Mouse (Mus musculus) urinary bladder, postnatal 10 days (tissue): ENCODE results near the gene Gngt2.

Experiments used
- DNase-seq: peaks from one replicate; pipeline ENCODE4 v3.0.0; 2022; ENCODE audit warnings: low spot score

Gene Gngt2

DNA sequence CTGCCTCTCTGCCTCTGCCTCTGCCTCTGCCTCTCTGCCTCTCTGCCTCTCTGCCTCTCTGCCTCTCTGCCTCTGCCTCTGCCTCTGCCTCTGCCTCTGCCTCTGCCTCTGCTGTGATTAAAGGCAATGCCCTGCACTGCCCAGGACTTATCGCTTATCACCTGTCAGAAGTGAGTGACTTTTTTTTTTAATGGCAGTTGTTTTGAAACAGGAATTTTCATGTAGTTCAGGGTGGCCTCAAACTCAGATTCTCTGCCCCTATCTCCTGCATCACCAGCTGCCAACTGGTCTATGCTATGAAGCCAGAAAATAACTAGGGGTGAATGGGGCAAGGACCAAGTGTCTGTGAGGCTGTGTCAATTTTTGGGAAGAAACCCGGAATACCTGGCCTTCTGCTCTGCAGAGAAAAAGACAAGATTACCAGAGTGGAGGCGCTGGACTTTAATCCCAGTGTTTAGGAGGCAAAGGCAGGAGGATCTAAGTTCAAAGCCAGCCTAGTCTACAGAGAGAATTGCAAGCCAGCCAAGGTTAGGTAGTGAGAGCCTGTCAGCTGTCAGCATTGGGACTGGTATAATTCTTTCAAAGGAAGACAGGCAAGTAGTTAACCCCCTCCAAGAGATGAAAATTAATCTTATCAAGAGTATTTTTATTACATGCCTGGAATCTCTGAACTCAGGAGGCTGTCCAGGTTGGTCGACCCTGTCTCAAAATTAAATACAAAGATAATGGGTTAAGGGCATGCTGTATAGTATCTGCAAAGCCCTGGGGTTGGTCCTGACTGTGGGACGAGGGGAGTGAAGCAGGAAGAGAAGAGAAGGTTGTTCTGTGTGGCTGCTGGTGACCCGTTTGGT, 10.5 kb upstream of the Gngt2 start:
- no peak for DNase-seq

GRCm38 (mm10) chr11:95827168-95827447, 9.9 kb upstream of the Gngt2 start:
- DNase-seq = no peak

DNA sequence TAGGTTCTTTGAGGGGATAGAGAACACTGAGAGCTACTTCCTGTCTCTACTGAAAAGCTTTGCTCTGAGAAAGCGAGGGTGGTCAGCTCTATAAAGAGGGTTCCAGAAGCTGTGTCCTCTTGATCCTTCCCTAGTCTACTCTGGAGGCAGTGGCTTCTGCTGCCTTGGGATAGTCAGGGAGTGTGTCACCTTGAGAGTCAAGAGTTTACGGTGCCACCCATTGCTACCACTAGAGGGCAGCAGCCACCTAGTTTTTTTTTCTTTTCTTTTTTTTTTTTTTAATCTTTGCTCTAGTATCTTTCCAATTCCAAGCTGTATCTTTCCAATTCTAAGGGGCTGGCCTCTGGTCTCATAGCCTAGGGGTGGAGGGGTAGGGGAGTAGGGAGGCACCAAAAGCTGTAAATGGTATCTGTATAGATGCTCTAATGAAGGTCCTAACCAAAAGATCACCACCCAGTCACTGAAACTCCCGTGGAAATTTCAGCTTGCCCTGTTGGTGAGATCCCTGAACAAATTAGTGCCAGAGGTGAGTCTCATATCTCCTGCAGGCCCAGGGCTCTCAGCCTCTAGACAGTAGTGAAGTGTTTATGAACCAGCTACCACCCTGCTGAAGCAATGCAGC, 9.4 kb upstream of the Gngt2 start:
- DNase-seq = no peak

DNA sequence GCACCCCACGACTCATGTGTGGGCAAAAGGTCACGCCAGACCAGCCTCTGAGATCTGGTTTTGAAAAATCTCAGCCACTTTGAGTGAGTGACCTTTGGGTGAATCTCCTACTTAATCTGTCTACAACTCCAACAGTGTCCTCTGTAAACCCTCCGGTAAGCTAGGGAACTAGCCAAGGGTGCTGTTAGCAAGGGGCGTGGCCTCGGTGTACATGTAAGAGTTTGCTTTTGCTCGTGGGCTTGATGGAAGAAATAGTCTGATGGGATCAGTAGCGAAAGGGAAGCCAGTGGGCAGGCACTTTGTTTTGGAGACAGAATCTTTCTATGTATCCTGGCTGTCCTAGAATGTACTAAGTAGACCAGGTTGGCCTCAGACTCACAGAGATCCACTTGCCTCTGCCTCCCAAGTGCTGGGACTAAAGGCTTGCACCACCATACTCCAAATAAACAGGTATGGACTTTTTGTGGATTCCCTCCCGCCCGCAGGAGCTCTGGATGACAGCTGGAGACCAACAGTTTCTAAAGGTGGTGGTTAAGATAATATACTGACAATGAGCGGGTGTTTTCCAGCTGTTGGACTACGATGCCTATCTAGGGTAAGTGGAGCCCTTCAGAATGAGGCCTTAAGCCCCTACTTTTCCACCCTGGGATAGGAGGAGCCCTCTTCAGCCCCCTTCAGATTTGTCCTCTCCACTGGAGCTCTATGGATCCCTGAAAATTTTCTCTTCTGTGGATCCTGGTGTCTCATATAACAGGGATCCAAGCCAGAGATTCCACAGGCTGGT, 8.6 kb upstream of the Gngt2 start:
- no peak for DNase-seq

DNA sequence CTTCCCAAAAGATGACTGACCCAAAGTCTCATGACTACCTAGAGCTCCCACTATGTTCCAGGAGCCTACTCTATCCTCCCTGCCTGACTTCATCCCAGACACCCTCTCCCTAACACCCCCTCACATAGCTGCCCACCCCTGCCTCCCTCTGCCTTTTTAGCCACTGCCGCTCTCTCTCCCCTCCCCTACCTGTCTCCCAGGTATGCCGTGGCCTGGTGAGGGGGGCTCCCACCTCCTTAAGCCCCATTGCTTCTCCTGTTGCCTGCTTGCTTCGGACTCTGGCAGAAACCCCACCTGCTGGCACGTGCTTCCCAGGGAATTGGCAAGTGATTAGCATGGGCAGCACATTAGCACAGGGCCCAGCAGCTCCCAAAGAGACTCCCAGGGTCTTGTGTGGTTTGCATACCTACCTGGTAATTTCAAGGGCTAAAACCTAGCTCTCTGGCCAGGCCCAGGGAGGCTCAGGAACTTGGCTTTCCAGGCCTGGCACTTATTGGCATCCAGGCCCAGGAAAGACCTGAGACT, 7.4 kb upstream of the Gngt2 start:
- no peak for DNase-seq

- DNase-seq = no peak
Observed at GRCm38 (mm10) chr11:95830411-95831275, 6.4 kb upstream of the Gngt2 start.

DNA sequence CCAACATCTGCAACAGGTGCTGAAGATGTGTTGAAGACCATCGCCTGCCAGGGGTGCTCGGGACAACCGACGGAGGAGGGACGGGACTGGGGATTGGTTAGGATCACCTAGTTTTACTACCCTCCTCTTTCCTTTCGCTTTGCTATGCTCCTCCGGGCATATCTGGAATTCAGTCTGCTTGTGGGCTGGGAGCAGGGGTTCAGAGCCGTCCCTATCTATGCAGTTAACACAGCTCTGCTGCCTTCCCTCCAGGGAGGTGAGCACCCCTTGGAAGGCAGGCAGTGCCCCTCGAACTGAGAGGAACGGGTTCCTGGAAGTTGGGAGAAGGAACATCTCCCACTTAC, 5.8 kb upstream of the Gngt2 start:
- no peak for DNase-seq

DNA sequence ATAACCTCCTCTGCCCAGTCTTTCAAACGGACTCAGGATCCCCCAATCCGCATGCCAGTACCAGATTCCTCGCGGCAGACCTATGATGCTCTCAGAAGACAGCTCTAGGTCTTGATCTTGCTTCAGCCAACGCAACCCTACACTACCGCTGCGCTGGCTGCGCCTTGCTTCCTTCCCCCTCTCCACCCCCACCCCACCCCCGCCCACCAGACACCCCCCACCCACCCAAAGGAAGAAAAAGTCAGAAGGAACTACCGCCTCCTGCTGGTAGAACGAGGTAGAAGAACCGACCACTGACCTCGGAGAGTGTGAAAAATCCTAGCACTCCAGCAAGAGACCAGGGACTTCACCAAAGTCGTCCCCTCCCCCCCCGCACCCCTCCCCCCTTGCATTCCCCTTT, 5.4 kb upstream of the Gngt2 start:
- DNase-seq = no peak

DNA sequence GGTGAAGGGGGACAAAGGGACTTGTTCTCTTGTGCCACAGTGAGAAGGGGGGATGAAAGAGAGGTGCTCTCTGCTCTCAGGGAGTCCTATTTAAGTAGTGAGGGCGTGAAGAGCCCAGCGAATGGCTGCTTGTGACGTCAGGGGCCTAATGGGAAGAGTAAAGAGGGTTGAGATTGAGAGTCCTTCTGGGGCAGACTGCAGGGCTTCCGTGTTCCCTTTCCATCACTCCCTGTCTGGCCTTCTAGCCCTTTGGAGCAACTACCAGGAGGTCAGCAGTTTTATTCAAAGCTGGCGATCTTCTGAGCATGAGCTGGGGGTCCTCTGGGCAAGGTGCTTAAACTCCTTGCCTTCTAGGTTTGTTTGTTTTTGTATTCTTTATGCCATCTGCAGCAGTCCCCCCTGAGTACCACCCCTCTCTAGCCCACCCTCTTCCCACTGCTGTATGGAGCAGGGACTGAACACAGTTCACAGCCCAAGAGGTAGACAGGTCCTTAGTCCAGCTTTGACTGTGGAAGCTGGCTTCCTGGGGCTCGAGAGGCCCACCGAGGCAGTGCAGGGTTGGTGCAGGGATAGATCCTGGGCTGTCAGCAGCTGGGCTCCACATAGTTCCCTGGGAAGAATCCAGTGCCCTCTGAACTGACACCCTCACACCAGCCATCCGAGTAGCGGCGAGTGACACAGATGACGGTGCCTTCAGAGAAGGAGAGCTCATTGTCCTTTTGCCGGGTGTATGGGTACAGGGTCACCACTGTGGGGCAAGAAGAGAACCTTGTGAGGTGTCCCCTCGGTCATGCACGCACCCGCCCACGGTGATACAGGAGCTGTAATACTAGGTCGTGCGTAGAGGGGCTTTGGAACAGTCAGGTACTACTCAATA, 4.6 kb upstream of the Gngt2 start:
- no peak for DNase-seq

- DNase-seq = no peak
Observed at GRCm38 (mm10) chr11:95833006-95833570, 3.9 kb upstream of the Gngt2 start.

GRCm38 (mm10) chr11:95833631-95834142, 3.3 kb upstream of the Gngt2 start:
- DNase-seq = no peak

DNA sequence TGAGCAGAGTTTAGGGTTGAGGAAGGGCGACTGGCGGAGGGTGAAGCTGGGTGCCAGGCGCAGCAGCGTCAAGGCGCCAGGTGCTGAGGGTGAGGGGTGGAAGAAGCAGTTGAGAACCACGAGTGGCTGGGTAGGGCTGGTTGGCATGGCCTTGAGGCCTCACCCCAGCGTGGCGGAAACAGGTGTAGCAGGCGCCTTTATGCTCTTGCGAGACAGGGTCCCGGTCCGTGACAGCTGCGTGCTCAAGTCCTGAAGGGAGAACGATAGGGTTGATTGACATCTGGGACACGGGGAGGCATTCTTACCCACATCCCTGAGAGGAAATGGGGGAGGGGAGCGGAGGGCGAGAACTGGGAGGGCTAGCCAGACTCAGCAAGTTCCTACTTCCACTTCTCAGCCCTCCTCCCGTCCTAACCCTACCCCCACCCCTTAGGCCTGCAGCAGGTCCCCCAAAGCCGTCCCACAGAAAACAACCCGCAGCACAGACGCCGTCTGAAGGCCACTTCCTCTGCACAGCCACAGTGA, 2.8 kb upstream of the Gngt2 start:
- DNase-seq = no peak

DNA sequence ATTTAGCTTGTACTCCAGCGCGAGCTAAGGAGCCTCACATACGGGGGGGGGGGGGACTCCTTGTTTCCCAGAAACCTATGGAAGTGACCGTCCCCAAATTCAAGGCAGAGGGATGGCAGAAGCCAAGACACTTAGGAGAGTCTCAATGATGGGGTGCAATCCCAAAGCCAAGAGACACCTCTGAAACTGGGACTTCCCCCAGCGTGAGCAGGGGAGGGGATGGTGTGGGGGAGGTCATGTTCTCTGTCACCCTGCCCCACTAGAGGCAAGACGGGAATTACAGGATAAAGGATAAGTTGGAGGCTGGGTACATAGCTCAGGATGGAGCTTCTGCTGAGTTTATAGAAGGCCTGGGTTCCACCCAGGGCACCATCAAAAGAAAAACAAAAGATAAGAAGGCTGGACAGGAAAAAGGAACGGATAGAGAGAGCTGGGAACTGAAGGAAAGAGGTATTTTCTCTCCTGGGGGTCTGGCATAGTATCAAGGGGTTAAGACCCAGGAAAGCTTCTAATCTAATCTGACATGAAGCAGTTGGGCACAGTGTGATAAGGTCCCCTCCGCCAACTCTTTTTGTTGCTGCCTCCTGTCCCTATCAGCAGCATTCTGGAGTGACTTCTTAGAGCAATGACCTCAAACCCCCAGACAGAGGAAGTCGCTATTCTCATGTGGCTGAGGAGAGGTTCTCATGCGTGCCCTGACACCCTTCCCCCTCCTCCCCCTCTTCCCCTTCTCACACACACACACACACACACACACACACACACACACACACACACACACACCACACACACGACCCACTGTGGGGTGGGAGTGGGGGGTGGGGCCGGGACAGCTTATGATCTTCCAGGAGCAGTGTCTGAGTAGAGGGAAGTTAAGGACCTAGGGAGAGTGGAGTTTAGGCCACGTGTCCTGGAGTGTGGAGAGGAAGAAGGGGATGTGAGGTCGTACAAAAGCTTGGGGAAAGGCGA, 2.0 kb upstream of the Gngt2 start:
- DNase-seq = no peak

- no peak for DNase-seq
Observed at GRCm38 (mm10) chr11:95835832-95836231, 1.2 kb upstream of the Gngt2 start.

- no peak for DNase-seq
Observed at GRCm38 (mm10) chr11:95836433-95836832, 583 bp upstream of the Gngt2 start.

DNA sequence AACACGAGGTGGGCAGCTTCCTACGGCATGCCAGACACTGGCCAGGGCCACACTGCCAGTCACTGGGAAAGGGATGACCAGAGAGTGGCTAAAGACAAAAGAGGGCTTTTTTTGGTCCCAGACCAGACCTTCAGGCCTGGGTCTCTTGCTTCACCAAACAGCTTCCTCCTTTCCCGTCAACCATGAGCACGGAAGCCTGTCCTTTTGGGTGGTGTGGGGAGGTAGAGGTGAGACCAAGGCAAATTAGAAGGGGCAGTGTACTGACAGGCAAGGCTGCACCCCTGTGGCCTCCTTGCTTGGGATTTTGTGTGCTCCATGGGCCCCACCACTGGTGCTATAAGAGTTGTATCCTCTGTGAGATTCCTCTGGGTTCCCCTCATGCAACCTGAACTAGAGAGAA, 1.6 kb downstream of the Gngt2 start:
- DNase-seq = no peak

DNA sequence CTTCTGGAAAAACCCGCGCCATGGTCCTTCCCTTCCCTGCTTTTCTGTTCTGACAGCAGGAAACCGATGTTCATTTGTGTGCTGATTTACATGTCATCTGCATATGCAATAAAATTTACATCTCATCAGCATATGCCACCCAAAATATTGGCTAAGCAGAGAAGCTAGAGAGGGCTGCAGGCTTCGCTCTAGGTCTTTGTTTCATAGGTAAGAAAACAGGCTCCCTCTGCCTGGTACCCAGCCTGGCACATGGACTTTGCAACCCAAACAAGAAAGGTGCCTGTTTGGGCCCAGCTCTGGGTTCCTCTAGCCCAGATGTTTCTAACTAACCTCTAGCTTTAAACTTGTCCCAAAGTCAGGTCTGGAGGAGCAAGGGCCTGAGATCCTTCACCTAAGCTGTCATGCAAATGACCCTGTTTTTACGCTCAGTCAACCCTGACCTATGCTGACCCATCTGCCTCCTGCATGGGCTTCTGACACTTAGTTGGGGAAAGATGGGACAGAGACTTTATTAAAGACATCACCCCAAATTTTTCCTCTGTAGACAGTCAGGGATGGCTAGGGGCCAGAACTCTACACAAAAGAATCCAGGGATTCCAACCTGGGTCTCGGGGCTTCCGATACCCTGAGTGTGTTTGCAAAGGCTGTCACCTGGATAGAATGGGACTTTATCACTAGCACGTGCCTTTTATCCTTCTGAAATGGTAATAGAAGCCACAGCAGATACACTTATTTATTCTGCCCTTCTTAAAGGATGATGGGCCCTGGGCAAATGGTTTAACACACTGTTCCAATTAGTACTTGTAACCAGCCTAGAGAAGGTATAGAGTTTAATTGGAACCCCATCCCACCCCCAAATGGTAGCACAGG, 2.2 kb downstream of the Gngt2 start:
- DNase-seq = no peak
